Mouse (Mus musculus): ENCODE data around the gene Vopp1. TPM values are rescaled to one million over a fixed set of nuclear protein-coding genes. Genes with fewer than 3 reads are reported as not detected.
A peak's percentile ranks its signal among the peaks of the same experiment; 100 is the strongest.
"Not testable (repeated sequence)": the region's sequence is repeated elsewhere in the genome, so short reads cannot be mapped to it uniquely, and the experiment has no call there.

Vopp1 gene
- polyA plus RNA-seq (2015; fragmentation: Nextera tagmentation; extraction: Ambion mirVana) = 46.5 and 46.7 TPM in 2 replicates

GRCm38 (mm10) chr6:57824422-57825258 lies at the start of gene Vopp1:
Gene Vopp1, minus strand, starts transcription at chr6:57825159.
- Histone ChIP-seq H3K27ac (peak within 1 kb of the TSS; percentile 91), H3K36me3 (no peaks in the 10 kb centered on the region), H3K9ac (peak within 1 kb of the TSS; percentile 87), H3K9me3 (no peaks in the 10 kb centered on the region), H3K27me3 (no peaks in the 10 kb centered on the region), H3K4me3 (peak within 1 kb of the TSS; percentile 92), H3K4me2 (peak within 1 kb of the TSS; percentile 55), H3K4me1 (peaks cover 9% of the 10 kb centered on the region; the same call in 1 of the 2 replicates)
- under 1% methylated on average over 84 of the region's 87 CpGs for WGBS
- peak; percentile 79 for ATAC-seq (ENCODE audit: insufficient number of reproducible peaks, low FRiP score, low TSS enrichment, low read depth)

- H3K27me3 ChIP-seq = no peaks in the 10 kb centered on the region
- H3K36me3 ChIP-seq = no peaks in the 10 kb centered on the region
- no peak overlapping the region for H3K4me3 ChIP-seq
- H3K4me1 ChIP-seq = no peaks in the 10 kb centered on the region
- no peak overlapping the region for H3K27ac ChIP-seq
- no peak overlapping the region for H3K9ac ChIP-seq
- ATAC-seq (ENCODE audit: insufficient number of reproducible peaks, low FRiP score, low TSS enrichment, low read depth) = no peak
- no peak overlapping the region for H3K4me2 ChIP-seq
- no peaks in the 10 kb centered on the region for H3K9me3 ChIP-seq
- 51% methylated on average over 6 of the region's 6 CpGs for WGBS
Measured at GRCm38 (mm10) chr6:57859043-57860042, 34.4 kb upstream of the Vopp1 start.

GRCm38 (mm10) chr6:57851177-57851576 lies 26.2 kb upstream of the Vopp1 start:
- not testable (repeated sequence) for H3K4me1 ChIP-seq; H3K36me3 ChIP-seq; H3K9ac ChIP-seq; H3K27me3 ChIP-seq; H3K9me3 ChIP-seq; ATAC-seq (ENCODE audit: insufficient number of reproducible peaks, low FRiP score, low TSS enrichment, low read depth); H3K27ac ChIP-seq; H3K4me2 ChIP-seq; H3K4me3 ChIP-seq
- WGBS = 88% methylated on average over 5 of the region's 5 CpGs

- no peaks in the 10 kb centered on the region for H3K4me1 ChIP-seq
- H3K9me3 ChIP-seq = no peaks in the 10 kb centered on the region
- H3K27ac ChIP-seq = no peak within 1 kb of the TSS
- no peak within 1 kb of the TSS for H3K9ac ChIP-seq
- H3K27me3 ChIP-seq = no peaks in the 10 kb centered on the region
- no peak within 1 kb of the TSS for H3K4me3 ChIP-seq
- ATAC-seq (ENCODE audit: insufficient number of reproducible peaks, low FRiP score, low TSS enrichment, low read depth) = no peak
- 56% methylated on average over 1 of the region's 1 CpGs for WGBS
- no peaks in the 10 kb centered on the region for H3K36me3 ChIP-seq
- no peak within 1 kb of the TSS for H3K4me2 ChIP-seq
Measured at GRCm38 (mm10) chr6:57850286-57850685, 25.3 kb upstream of the Vopp1 start, which contains the start of gene Vmn1r21. Gene Vmn1r21, minus strand, starts transcription at chr6:57850343.

GRCm38 (mm10) chr6:57839693-57840408 lies 14.9 kb upstream of the Vopp1 start:
- Histone ChIP-seq H3K4me1 (no peaks in the 10 kb centered on the region), H3K36me3 (no peaks in the 10 kb centered on the region), H3K4me2 (no peak overlapping the region), H3K27ac (no peak overlapping the region), H3K27me3 (no peaks in the 10 kb centered on the region), H3K9me3 (no peaks in the 10 kb centered on the region), H3K9ac (no peak overlapping the region), H3K4me3 (no peak overlapping the region)
- 69% methylated on average over 2 of the region's 2 CpGs for WGBS
- no peak for ATAC-seq (ENCODE audit: insufficient number of reproducible peaks, low FRiP score, low TSS enrichment, low read depth)

- peak; percentile 17; the same call in 1 of the 2 replicates for ATAC-seq (ENCODE audit: insufficient number of reproducible peaks, low FRiP score, low TSS enrichment, low read depth)
- WGBS = 9% methylated on average over 5 of the region's 5 CpGs
- Histone ChIP-seq H3K9ac (peak overlapping the region; percentile 87), H3K4me3 (peak overlapping the region; percentile 92), H3K27ac (peak overlapping the region; percentile 91), H3K27me3 (no peaks in the 10 kb centered on the region), H3K36me3 (no peaks in the 10 kb centered on the region), H3K9me3 (no peaks in the 10 kb centered on the region), H3K4me2 (peak overlapping the region; percentile 55), H3K4me1 (peaks cover 9% of the 10 kb centered on the region; the same call in 1 of the 2 replicates)
Measured at GRCm38 (mm10) chr6:57825259-57825715, 328 bp upstream of the Vopp1 start.

GRCm38 (mm10) chr6:57823461-57823860 lies 1.5 kb downstream of the Vopp1 start:
- 26% methylated on average over 3 of the region's 3 CpGs for WGBS
- Histone ChIP-seq H3K27ac (no peak overlapping the region), H3K4me2 (no peak overlapping the region), H3K4me3 (no peak overlapping the region), H3K9ac (no peak overlapping the region), H3K27me3 (no peaks in the 10 kb centered on the region), H3K4me1 (peaks cover 9% of the 10 kb centered on the region; the same call in 1 of the 2 replicates), H3K36me3 (no peaks in the 10 kb centered on the region), H3K9me3 (no peaks in the 10 kb centered on the region)
- no peak for ATAC-seq (ENCODE audit: insufficient number of reproducible peaks, low FRiP score, low TSS enrichment, low read depth)

GRCm38 (mm10) chr6:57822648-57823410 lies 2.1 kb downstream of the Vopp1 start:
- 58% methylated on average over 5 of the region's 5 CpGs for WGBS
- H3K9ac ChIP-seq = no peak overlapping the region
- H3K27ac ChIP-seq = no peak overlapping the region
- no peak overlapping the region for H3K4me3 ChIP-seq
- no peaks in the 10 kb centered on the region for H3K27me3 ChIP-seq
- H3K9me3 ChIP-seq = no peaks in the 10 kb centered on the region
- H3K4me2 ChIP-seq = no peak overlapping the region
- H3K36me3 ChIP-seq = no peaks in the 10 kb centered on the region
- H3K4me1 ChIP-seq = peaks cover 9% of the 10 kb centered on the region; the same call in 1 of the 2 replicates
- no peak for ATAC-seq (ENCODE audit: insufficient number of reproducible peaks, low FRiP score, low TSS enrichment, low read depth)

GRCm38 (mm10) chr6:57814436-57814940 lies 10.5 kb downstream of the Vopp1 start:
- no peak overlapping the region for H3K27ac ChIP-seq
- no peak overlapping the region for H3K4me3 ChIP-seq
- H3K9me3 ChIP-seq = no peaks in the 10 kb centered on the region
- no peaks in the 10 kb centered on the region for H3K4me1 ChIP-seq
- no peak overlapping the region for H3K9ac ChIP-seq
- ATAC-seq (ENCODE audit: insufficient number of reproducible peaks, low FRiP score, low TSS enrichment, low read depth) = no peak
- H3K36me3 ChIP-seq = peaks cover under 1% of the 10 kb centered on the region; the same call in 1 of the 2 replicates
- H3K4me2 ChIP-seq = no peak overlapping the region
- H3K27me3 ChIP-seq = no peaks in the 10 kb centered on the region
- WGBS = 87% methylated on average over 2 of the region's 2 CpGs

- H3K9me3 ChIP-seq = no peaks in the 10 kb centered on the region
- WGBS = 80% methylated on average over 3 of the region's 3 CpGs
- no peak overlapping the region for H3K4me2 ChIP-seq
- peaks cover 5% of the 10 kb centered on the region; the same call in 1 of the 2 replicates for H3K36me3 ChIP-seq
- H3K27ac ChIP-seq = no peak overlapping the region
- no peak overlapping the region for H3K9ac ChIP-seq
- H3K4me3 ChIP-seq = no peak overlapping the region
- no peak for ATAC-seq (ENCODE audit: insufficient number of reproducible peaks, low FRiP score, low TSS enrichment, low read depth)
- no peaks in the 10 kb centered on the region for H3K27me3 ChIP-seq
- no peaks in the 10 kb centered on the region for H3K4me1 ChIP-seq
Measured at GRCm38 (mm10) chr6:57811748-57812730, 12.9 kb downstream of the Vopp1 start.

Data from limb, embryonic 15.5 days (tissue).